Mouse (Mus musculus): ENCODE measurements around the gene 2210011C24Rik.

DNA sequence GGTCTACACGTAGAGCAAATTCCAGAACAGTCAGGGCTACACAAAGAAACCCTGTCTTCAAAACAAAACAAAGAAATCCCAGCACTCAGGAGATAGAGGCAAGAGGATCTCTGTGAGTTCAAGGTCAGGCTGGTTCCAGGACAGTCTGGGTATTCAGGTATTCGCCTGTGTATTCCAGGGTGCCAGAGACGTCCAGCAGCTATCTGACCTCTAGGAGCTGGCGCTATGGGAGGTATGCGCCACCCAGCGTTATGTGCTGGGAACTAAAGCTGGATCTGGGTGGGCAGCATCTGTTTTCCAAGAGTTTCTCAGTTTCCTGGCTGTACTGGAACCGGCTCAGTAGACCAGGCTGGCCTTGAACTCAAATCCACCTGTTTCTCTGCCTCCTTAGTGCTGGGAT, 3.6 kb downstream of the 2210011C24Rik start:
- TF ChIP-seq CTCF (conservative IDR thresholded peaks at IDR 0.05; ENCODE audit: low read length) (peak; percentile 38), POU5F1 (IDR thresholded peaks at IDR 0.05; ENCODE audit: borderline replicate concordance, low read length) (no peak), NANOG (IDR thresholded peaks at IDR 0.05; ENCODE audit: borderline replicate concordance, low read length) (no peak)
